Mouse (Mus musculus) layer of hippocampus, adult 8-10 months (tissue): ENCODE results near the gene Mdk. TPM values are rescaled to one million over a fixed set of nuclear protein-coding genes. Genes with fewer than 3 reads are reported as not detected.

Source experiments
- DNase-seq, 2 experiments: peaks; one replicate each; pipeline ENCODE4 v3.0.0; 2022; ENCODE audit warnings: low spot score in 2 of 2
- total RNA-seq, 4 experiments: library from RNA; stranded (reverse); gene quantifications; 2 replicates each; pipeline ENCODE4 v1.2.4; 2022

Gene Mdk
- total RNA-seq, 4 experiments from 2014 or later: 21.4 to 27.8 (median 24.1) TPM

- DNase-seq: no peak
Measured at GRCm38 (mm10) chr2:91933471-91933870, 1.4 kb upstream of the Mdk start.

GRCm38 (mm10) chr2:91932737-91933350, 747 bp upstream of the Mdk start:
- no peak for DNase-seq

- DNase-seq: no peak
Measured at GRCm38 (mm10) chr2:91931328-91932159, 553 bp downstream of the Mdk start.

- DNase-seq: no peak
Measured at GRCm38 (mm10) chr2:91930761-91931291, 1.3 kb downstream of the Mdk start.

GRCm38 (mm10) chr2:91929936-91930335, 2.2 kb downstream of the Mdk start:
- DNase-seq: no peak

- DNase-seq: no peak
Measured at GRCm38 (mm10) chr2:91929455-91929854, 2.6 kb downstream of the Mdk start.

GRCm38 (mm10) chr2:91928534-91929350, 3.4 kb downstream of the Mdk start:
- DNase-seq: no peak

- peak in 1 of 2 experiments; percentile 85 for DNase-seq
Measured at GRCm38 (mm10) chr2:91927826-91928533, 4.1 kb downstream of the Mdk start.

GRCm38 (mm10) chr2:91926949-91927348, 5.1 kb downstream of the Mdk start, which contains the start of gene Chrm4:
Gene Chrm4, plus strand, starts transcription at chr2:91927249.
- DNase-seq: no peak

- no peak for DNase-seq
Measured at GRCm38 (mm10) chr2:91925442-91925841, 6.7 kb downstream of the Mdk start.

- DNase-seq: no peak
Measured at GRCm38 (mm10) chr2:91924726-91925125, 7.4 kb downstream of the Mdk start.

- no peak for DNase-seq
Measured at GRCm38 (mm10) chr2:91923415-91924337, 8.4 kb downstream of the Mdk start.

GRCm38 (mm10) chr2:91922586-91923414, 9.3 kb downstream of the Mdk start:
- no peak for DNase-seq

GRCm38 (mm10) chr2:91921790-91922570, 10.1 kb downstream of the Mdk start:
- DNase-seq: peak in 1 of 2 experiments; percentile 77

GRCm38 (mm10) chr2:91921181-91921789, 10.8 kb downstream of the Mdk start:
- DNase-seq: no peak

- DNase-seq: no peak
Measured at GRCm38 (mm10) chr2:91920130-91920529, 12.0 kb downstream of the Mdk start.

GRCm38 (mm10) chr2:91917096-91917495, 15.0 kb downstream of the Mdk start:
- no peak for DNase-seq
